Mouse (Mus musculus) MEL (cell line): Measurements from ENCODE around the gene Spock3.

Source experiments
- CTCF ChIP-seq, 3 experiments: IDR thresholded peaks in 2 of 3; conservative IDR thresholded peaks in 1 of 3; 2 replicates each; pipeline ENCODE4 v1.5.1; 2011 to 2012; ENCODE audit warnings: low read length in 3 of 3, low read depth in 2 of 3, mild to moderate bottlenecking in 2 of 3, improper control_type of control experiment in 1 of 3, inconsistent platforms in 1 of 3, mixed read lengths in 1 of 3, moderate library complexity in 1 of 3; ENCODE audit not compliant: control insufficient read depth in 1 of 3, insufficient read depth in 1 of 3, poor library complexity in 1 of 3, severe bottlenecking in 1 of 3
- JUND ChIP-seq: IDR thresholded peaks from 2 replicates; pipeline ENCODE4 v1.6.1; 2011; ENCODE audit warnings: low read depth, mild to moderate bottlenecking, improper control_type of control experiment, low read length
- POLR2AphosphoS5 ChIP-seq: IDR thresholded peaks from 2 replicates; pipeline ENCODE4 v1.6.1; 2012; ENCODE audit warnings: low read depth, borderline replicate concordance, mild to moderate bottlenecking, inconsistent platforms, low read length, moderate library complexity, mixed read lengths

GRCm38 (mm10) chr8:63368580-63368979 is 417.8 kb downstream of the Spock3 start:
- TF ChIP-seq JUND: no peak
- TF ChIP-seq POLR2AphosphoS5: no peak
- no peak for TF ChIP-seq CTCF (IDR thresholded peaks at IDR 0.05 in 2 of 3, conservative IDR thresholded peaks at IDR 0.05 in 1 of 3; ENCODE audit: control insufficient read depth in 1 of 3, insufficient read depth in 1 of 3, low read depth in 2 of 3, low read length in 3 of 3, poor library complexity in 1 of 3, severe bottlenecking in 1 of 3)
